Mouse (Mus musculus): ENCODE results near the gene Fpr2.
"Not testable (repeated sequence)": the region's sequence is repeated elsewhere in the genome, so short reads cannot be mapped to it uniquely, and the experiment has no call there.

Gene Fpr2

DNA sequence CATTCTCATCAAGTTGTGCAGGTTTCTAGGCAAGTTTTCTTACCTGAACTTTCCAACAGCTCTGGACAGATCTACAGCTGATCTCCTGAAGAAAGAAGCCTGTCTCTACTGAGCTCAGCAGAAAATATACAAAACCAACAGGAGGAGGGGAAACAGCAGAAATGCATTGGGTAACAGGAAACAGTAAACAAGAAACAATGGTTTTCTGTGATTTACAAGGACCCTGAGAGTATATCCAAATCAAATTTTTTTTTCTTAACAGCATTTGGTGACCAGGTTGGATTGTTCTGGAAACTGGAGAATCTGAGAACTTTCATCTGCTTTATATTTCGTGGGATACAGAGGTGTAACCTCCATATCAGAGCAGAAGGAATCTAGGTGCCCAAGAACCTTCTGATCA is 3.8 kb upstream of the Fpr2 start, which contains the start of gene Fpr1:
TSS of gene Fpr1 (minus strand) at position 101 of the 400 bp plus-strand sequence.
- DNase-seq = no peak

- no peak for DNase-seq
Observed at GRCm38 (mm10) chr17:17889732-17890425, 2.3 kb downstream of the Fpr2 start.

DNA sequence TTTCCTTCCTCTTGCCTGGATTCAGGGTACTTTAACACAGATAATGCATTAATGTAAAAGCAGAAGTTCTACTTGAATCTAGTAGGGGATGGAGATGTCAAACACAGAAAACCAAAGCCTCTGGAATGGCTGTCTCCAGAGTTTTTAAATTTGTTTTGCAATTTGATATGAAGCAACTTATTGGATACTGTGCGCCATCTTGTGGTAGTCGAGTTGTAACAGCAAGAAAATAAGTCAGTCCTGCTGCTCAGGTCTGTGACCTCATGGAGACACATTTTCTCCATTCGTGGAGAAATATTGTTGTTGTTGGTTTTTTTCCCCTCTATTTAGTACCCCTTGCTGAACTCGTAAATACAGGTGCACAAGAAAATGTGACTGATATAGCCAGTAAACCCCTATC is 8.4 kb downstream of the Fpr2 start:
- peak; percentile 48 to 49 for DNase-seq

DNA sequence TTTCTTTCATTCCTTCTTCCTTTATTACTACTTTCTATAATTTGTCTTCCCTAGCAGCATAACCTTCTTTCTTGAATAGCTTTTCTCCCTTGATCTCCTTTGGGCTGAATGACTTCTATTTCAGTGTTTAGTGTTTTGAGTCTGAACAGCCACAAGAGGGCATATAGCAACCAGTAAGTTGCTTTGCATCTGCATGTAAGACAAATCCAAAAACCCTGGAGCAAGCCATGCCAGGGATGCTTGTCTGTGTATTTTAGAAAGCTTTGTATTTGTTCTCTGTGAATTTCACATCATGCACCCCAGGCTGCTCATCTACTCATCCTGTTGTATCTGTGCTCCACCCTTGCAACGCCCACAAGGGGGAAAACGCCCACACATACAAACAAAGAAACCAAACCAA is 11.6 kb downstream of the Fpr2 start:
- no peak for DNase-seq

DNA sequence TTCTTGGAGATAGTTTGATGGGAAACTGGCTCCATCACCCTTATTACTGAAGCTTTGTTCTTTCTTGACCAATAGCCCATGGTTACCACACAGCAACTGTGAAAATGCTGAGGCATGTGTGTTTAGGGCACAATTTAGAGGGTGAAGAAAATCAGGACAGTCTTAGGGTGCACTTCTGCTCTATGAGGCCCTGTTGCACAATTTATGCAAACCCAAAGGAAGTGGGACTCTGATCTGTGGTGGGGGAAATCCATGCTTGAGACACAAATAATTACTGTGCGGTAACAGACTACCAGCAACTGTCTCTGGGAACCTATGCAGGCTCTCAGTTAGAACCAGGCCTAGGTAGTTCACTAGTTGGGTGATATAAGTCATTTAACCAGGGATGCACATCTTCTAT is 13.1 kb downstream of the Fpr2 start:
- no peak for DNase-seq

DNA sequence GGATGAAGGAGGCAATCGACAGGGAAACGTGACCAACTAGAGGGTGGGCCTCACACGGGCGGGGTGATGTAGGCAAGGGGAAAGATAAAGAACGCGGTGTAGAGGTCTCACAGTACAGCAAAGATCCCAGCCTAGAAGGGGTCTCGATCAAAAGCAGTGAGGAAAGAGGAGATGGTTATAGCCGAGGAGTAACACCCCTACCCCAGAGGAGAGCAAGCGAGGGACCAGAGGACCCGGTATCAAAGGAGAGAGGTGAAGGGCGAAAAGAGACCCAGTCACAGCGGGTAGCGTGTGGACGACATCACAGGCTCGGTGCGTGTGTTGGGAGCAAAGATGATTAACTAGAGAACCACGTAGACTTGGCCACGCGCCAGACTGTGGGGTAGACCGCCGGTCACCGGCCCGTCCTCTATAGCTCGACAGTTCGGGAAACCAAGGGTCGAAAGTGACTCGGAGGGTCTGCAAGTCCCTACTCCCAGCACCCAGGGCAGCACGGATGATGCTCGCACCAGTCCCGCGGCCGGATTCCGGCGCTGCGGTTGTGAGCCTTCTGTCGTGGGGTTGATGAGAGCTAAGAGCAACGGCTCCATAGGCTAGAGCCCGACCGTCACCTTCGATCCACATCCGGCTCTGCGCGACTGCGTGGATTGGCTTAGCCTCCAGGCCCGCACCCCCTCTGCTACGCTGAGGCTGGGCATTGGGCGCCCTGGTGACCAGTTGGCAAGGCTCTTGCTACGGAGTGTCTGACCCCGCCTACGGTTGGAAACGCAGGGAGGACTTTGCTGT is 22.2 kb downstream of the Fpr2 start:
- DNase-seq = peak; percentile 81 to 82

- DNase-seq = not testable (repeated sequence)
Observed at GRCm38 (mm10) chr17:17912618-17913017, 25.0 kb downstream of the Fpr2 start.

GRCm38 (mm10) chr17:17917376-17917775 is 29.8 kb downstream of the Fpr2 start:
- no peak for DNase-seq

DNA sequence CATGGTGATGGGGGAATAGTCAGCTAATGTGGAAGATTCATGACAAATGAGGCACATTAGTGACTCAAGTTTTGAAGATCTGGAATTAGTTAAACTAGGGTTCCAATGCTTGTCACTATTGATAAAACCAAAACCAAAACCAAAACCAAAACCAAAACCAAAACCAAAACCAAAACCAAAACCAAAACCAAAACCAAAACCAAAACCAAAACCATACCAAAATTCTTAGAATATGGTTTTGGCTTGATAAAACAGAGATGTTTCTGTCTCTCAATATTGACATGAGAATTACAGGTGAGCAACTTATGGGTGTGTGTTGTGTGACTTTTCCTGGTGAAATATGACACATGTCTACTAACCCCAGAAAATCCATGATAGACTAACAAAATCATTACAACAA is 30.2 kb downstream of the Fpr2 start:
- no peak for DNase-seq
